Mouse (Mus musculus) liver, embryonic 14.5 days (tissue): Measurements from ENCODE around the gene Armc9. TPM values are rescaled to one million over a fixed set of nuclear protein-coding genes. Genes with fewer than 3 reads are reported as not detected.

Experiments used
- ATAC-seq: fragments of 200-750 bp; cut with Nextera tagmentation; 2 replicates; pipeline ENCODE4 v1.8.0; 2017; ENCODE audit warnings: moderate number of reproducible peaks, mild to moderate bottlenecking, moderate library complexity; ENCODE audit not compliant: insufficient read depth
- DNase-seq, 3 experiments: peaks; one replicate each; pipeline ENCODE4 v3.0.0-alpha.2; 2012 to 2013; ENCODE audit warnings: low read depth in 3 of 3, low spot score in 3 of 3
- H3K27ac ChIP-seq: fragments of 300-500 bp; sonication (generic); 2 replicates; pipeline ENCODE4 v1.5.1; 2014; ENCODE audit warnings: moderate library complexity, mild to moderate bottlenecking, control low read depth, inconsistent platforms
- H3K27me3 ChIP-seq: fragments of 300-500 bp; sonication (generic); 2 replicates; pipeline ENCODE4 v1.6.1; 2014; ENCODE audit warnings: mild to moderate bottlenecking, low read length, moderate library complexity; ENCODE audit not compliant: control insufficient read depth, insufficient read depth
- H3K36me3 ChIP-seq: fragments of 300-500 bp; sonication (generic); replicated peaks from 2 replicates; pipeline ENCODE4 v1.6.1; 2014; ENCODE audit warnings: low read depth; ENCODE audit not compliant: control insufficient read depth, insufficient read depth
- H3K4me1 ChIP-seq, 2 experiments: fragments of 200-500 bp in 1 of 2; fragments of 300-500 bp in 1 of 2; sonication (generic) in 1 of 2; replicated peaks; 2 replicates each; pipeline ENCODE4 v1.6.1; 2012 to 2014; ENCODE audit warnings: antibody characterized with exemption in 1 of 2, inconsistent platforms in 1 of 2, low read length in 1 of 2; ENCODE audit not compliant: control insufficient read depth in 2 of 2, insufficient read depth in 2 of 2
- H3K4me2 ChIP-seq: fragments of 300-500 bp; sonication (generic); 2 replicates; pipeline ENCODE4 v1.6.1; 2014; ENCODE audit warnings: low read depth, mild to moderate bottlenecking, control low read depth, moderate library complexity
- H3K4me3 ChIP-seq, 2 experiments: fragments of 200-500 bp in 1 of 2; fragments of 300-500 bp in 1 of 2; sonication (generic) in 1 of 2; 2 replicates each; pipeline ENCODE4 v1.5.1; 2012 to 2014; ENCODE audit warnings: low read depth in 2 of 2, low read length in 2 of 2, mild to moderate bottlenecking in 2 of 2, control low read depth in 1 of 2, inconsistent platforms in 1 of 2, moderate library complexity in 1 of 2; ENCODE audit not compliant: insufficient read depth in 1 of 2
- H3K9ac ChIP-seq: fragments of 300-500 bp; sonication (generic); replicated peaks from 2 replicates; pipeline ENCODE4 v1.6.1; 2014; ENCODE audit warnings: mild to moderate bottlenecking, control low read depth, moderate library complexity
- H3K9me3 ChIP-seq: fragments of 300-500 bp; sonication (generic); 2 replicates; pipeline ENCODE4 v1.6.1; 2016; ENCODE audit warnings: low read length, mixed read lengths; ENCODE audit not compliant: control insufficient read depth
- CTCF ChIP-seq: IDR thresholded peaks from 2 replicates; pipeline ENCODE4 v1.5.1; 2016; ENCODE audit warnings: antibody characterized with exemption, low read depth, control low read depth
- EP300 ChIP-seq: IDR thresholded peaks from 2 replicates; pipeline ENCODE4 v1.6.1; 2016; ENCODE audit warnings: antibody characterized with exemption, low read depth
- WGBS: fragments of 180-500 bp; shearing (Covaris S2); extraction: QIAGEN DNeasy Blood & Tissue Kit; methylation state at CpG from one replicate; pipeline ENCODE4 v1.1.7; 2014; ENCODE audit not compliant: insufficient replicate concordance; 5-methylcytosine and 5-hydroxymethylcytosine counted together
- polyA plus RNA-seq, 2 experiments: library from polyadenylated mRNA; depleted of rRNA in 1 of 2; stranded (reverse) in 1 of 2; unstranded in 1 of 2; fragments of >200 nt; fragmentation: Nextera tagmentation in 1 of 2; extraction: Ambion mirVana in 1 of 2; gene quantifications; 2 replicates each; pipeline versions ENCODE4 v1.2.1 to v1.2.3; 2012 to 2014

The Armc9 gene
- polyA plus RNA-seq, 2 experiments = 5.5 to 8.4 TPM

- peak overlapping the region; percentile 43 for H3K9ac ChIP-seq
- H3K27ac ChIP-seq = peak overlapping the region; percentile 53
- H3K27me3 ChIP-seq = no peaks in the 10 kb centered on the region
- no peak overlapping the region for H3K4me3 ChIP-seq
- TF ChIP-seq EP300 (peak; percentile 81), CTCF (no peak)
- 30% methylated on average over 1 of the region's 1 CpGs for WGBS
- ATAC-seq (peak; percentile 94), DNase-seq (peak; percentile 62 to 65 (median 63))
- peaks cover 2% of the 10 kb centered on the region; the same call in 1 of the 2 replicates for H3K36me3 ChIP-seq
- no peaks in the 10 kb centered on the region for H3K9me3 ChIP-seq
- H3K4me1 ChIP-seq = peaks cover 18 to 30% of the 10 kb centered on the region in 2 experiments
- H3K4me2 ChIP-seq = peak overlapping the region; percentile 54
Observed at GRCm38 (mm10) chr1:86211498-86211897, 56.9 kb downstream of the Armc9 start.

DNA sequence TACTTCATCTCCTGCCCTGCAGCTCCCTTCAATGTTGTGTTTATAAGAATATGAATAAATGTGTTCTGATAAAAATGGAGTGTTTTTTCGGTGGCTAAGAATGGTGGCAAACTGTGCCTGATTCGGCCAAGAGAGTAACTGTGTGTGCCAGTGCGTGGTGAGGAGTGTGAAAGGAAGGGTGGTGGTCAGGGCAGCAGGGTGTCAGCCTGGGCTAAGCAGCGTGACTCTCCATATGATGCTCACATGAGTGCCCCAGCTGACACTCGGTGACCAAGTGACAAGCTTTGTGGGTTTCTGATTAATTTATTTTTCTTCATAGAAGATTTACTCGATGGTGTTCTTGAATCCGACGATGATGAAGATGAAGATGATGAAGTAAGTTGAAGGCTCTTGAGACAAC, 58.2 kb downstream of the Armc9 start:
- Histone ChIP-seq H3K4me2 (no peak overlapping the region), H3K27me3 (no peaks in the 10 kb centered on the region), H3K9ac (no peak overlapping the region), H3K27ac (no peak overlapping the region), H3K9me3 (no peaks in the 10 kb centered on the region), H3K4me3 (no peak overlapping the region), H3K4me1 (peaks cover 18 to 30% of the 10 kb centered on the region in 2 experiments), H3K36me3 (peaks cover 2% of the 10 kb centered on the region; the same call in 1 of the 2 replicates)
- TF ChIP-seq EP300 (no peak), CTCF (no peak)
- ATAC-seq (no peak), DNase-seq (no peak)
- WGBS = 83% methylated on average over 8 of the region's 8 CpGs

DNA sequence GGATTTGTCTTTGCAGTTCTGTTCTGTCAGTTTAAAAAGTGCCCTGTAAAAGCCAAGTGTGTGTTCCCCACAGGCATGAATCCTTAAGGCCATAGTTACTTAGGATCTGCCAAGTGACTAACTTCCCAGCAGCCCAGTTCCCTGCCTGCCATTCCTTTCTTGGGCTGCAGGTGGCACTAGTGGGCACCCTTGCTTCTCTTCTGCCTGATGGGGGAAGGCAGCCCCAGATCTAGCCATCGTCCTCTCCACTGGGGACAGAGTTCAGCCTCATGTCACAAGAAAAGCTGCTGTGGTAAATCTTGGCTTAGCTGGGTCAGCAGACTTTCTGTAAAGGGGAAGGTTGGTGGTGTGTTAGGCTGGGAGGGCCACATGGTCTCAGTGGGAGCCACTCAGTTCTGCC, 59.6 kb downstream of the Armc9 start:
- DNase-seq (peak; percentile 49 to 62 (median 62)), ATAC-seq (peak; percentile 40; the same call in 1 of the 2 replicates)
- H3K27me3 ChIP-seq = no peaks in the 10 kb centered on the region
- H3K27ac ChIP-seq = no peak overlapping the region
- WGBS = 4% methylated on average over 1 of the region's 1 CpGs
- peaks cover 18 to 35% of the 10 kb centered on the region in 2 experiments for H3K4me1 ChIP-seq
- H3K36me3 ChIP-seq = no peaks in the 10 kb centered on the region
- no peak for TF ChIP-seq EP300
- peak; percentile 99 for TF ChIP-seq CTCF
- no peak overlapping the region for H3K4me3 ChIP-seq
- no peaks in the 10 kb centered on the region for H3K9me3 ChIP-seq
- H3K9ac ChIP-seq = no peak overlapping the region
- no peak overlapping the region for H3K4me2 ChIP-seq

- DNase-seq (no peak), ATAC-seq (no peak)
- Histone ChIP-seq H3K9me3 (no peaks in the 10 kb centered on the region), H3K36me3 (no peaks in the 10 kb centered on the region), H3K27ac (no peak overlapping the region), H3K27me3 (no peaks in the 10 kb centered on the region), H3K4me3 (no peak overlapping the region), H3K4me2 (no peak overlapping the region), H3K4me1 (peaks cover 18 to 35% of the 10 kb centered on the region in 2 experiments), H3K9ac (no peak overlapping the region)
- WGBS = 37% methylated on average over 1 of the region's 1 CpGs
- TF ChIP-seq EP300 (no peak), CTCF (no peak)
Observed at GRCm38 (mm10) chr1:86215297-86215696, 60.7 kb downstream of the Armc9 start.

GRCm38 (mm10) chr1:86216412-86216811, 61.8 kb downstream of the Armc9 start:
- Histone ChIP-seq H3K36me3 (no peaks in the 10 kb centered on the region), H3K4me2 (no peak overlapping the region), H3K4me3 (no peak overlapping the region), H3K27me3 (no peaks in the 10 kb centered on the region), H3K9me3 (no peaks in the 10 kb centered on the region), H3K4me1 (peaks cover 8 to 25% of the 10 kb centered on the region in 2 experiments), H3K9ac (no peak overlapping the region), H3K27ac (no peak overlapping the region)
- WGBS = 53% methylated on average over 5 of the region's 5 CpGs
- DNase-seq (no peak), ATAC-seq (no peak)
- TF ChIP-seq CTCF = no peak
- no peak for TF ChIP-seq EP300
